Comparison of ENCODE assay signal across 11 mouse cellular contexts in the genomic region with DNA sequence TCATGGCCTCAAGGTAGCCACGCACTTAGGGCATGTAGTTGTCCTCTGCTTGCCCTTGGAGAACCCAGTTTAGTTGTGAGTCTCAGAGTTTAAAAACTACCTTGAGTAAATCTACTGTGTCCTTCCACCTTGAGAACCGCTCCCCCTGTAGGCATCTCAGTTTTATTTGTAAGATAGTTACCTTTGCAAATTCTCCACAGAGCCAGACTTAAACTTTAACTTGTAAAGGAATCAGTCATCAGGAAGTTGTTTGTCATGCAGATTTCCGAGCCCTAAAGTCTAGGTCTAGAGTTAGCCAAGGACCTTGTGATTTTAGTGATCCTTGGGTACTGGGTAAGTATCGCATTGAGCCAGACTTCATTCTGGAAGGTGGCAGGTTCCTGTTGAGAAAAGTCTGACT.
"Had no signal": no experiment of that assay in that cellular context is flagged by ENCODE, and none has a peak within 500 bp of the region (broad histone marks: within the 10 kb centered on the region; RNA-seq: fewer than 3 reads in every experiment).

No protein-coding gene starts in this region.

- H3K9ac ChIP-seq: intestine, embryonic 15.5 days; limb, embryonic 12.5 days; liver, embryonic 14.5 days; midbrain, embryonic 13.5 days had no signal

- DNase-seq: layer of hippocampus, adult 9-11 months; layer of hippocampus, postnatal 36 days; lung, adult 18-20 months; right cerebral cortex, adult 18-20 months; right cerebral cortex, postnatal 25 days; thymus, adult 18-20 months; thymus, postnatal 14 days had no signal

- H3K36me3 ChIP-seq: intestine, embryonic 15.5 days; limb, embryonic 12.5 days; midbrain, embryonic 13.5 days had no signal

- H3K4me3 ChIP-seq: intestine, embryonic 15.5 days; limb, embryonic 12.5 days; midbrain, embryonic 13.5 days had no signal

- H3K27me3 ChIP-seq: intestine, embryonic 15.5 days; limb, embryonic 12.5 days; midbrain, embryonic 13.5 days had no signal

- ATAC-seq: intestine, embryonic 15.5 days; midbrain, embryonic 13.5 days had no signal

- H3K9me3 ChIP-seq: intestine, embryonic 15.5 days; limb, embryonic 12.5 days; midbrain, embryonic 13.5 days had no signal

- H3K27ac ChIP-seq: intestine, embryonic 15.5 days; limb, embryonic 12.5 days; liver, embryonic 14.5 days; midbrain, embryonic 13.5 days had no signal

- H3K4me2 ChIP-seq: intestine, embryonic 15.5 days; limb, embryonic 12.5 days; midbrain, embryonic 13.5 days had no signal
